Comparison of ENCODE assay signal across 10 mouse cellular contexts in the genomic region with DNA sequence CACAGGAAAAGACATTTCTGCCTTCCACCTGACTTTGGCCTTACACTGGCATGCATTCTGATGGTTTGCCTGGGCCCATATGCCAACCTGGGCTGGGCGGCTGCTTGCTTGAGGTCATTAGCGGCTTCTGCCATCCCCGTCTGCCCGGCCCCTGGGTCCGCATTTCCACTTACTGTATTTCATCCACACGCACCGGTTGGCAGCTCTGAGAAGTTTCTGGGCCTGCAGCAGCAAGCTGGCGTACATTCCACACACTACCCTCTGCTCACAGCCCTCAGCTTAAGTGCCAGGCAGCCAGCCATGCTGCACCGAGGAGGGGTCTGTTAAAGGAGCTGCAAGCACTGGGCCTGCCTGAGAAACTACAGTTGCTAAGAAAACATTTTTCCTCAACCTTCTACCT. TPM values are rescaled to one million over a fixed set of nuclear protein-coding genes. Genes with fewer than 3 reads are reported as not detected.
DNase-seq lines count a peak whose midpoint lies in the region; ATAC-seq and TF ChIP-seq lines count a peak whose summit lies in the region.
"Had no signal": no experiment of that assay in that cellular context is flagged by ENCODE, and none has a peak within 500 bp of the region (broad histone marks: within the 10 kb centered on the region; RNA-seq: fewer than 3 reads in every experiment).

No protein-coding gene starts in this region.

- no peaks in the 10 kb centered on the region for H3K36me3 ChIP-seq in midbrain, postnatal 0 days (ENCODE audit: insufficient read depth, low read length)
- H3K36me3 ChIP-seq in midbrain, embryonic 11.5 days (ENCODE audit: control insufficient read depth, insufficient read depth, low read length) = no peaks in the 10 kb centered on the region
- H3K36me3 ChIP-seq in embryonic facial prominence, embryonic 15.5 days = peaks cover 3% of the 10 kb centered on the region; the same call in 1 of the 2 replicates
- peaks cover 7% of the 10 kb centered on the region for H3K36me3 ChIP-seq in limb, embryonic 15.5 days
- H3K36me3 ChIP-seq: liver, embryonic 13.5 days had no signal

- H3K4me2 ChIP-seq in midbrain, postnatal 0 days (ENCODE audit: low read depth, low read length, poor library complexity, severe bottlenecking) = no peak overlapping the region
- no peak overlapping the region for H3K4me2 ChIP-seq in midbrain, embryonic 11.5 days
- H3K4me2 ChIP-seq in embryonic facial prominence, embryonic 15.5 days (replicated peaks) = no peak overlapping the region
- no peak overlapping the region for H3K4me2 ChIP-seq in limb, embryonic 15.5 days
- H3K4me2 ChIP-seq: liver, embryonic 13.5 days had no signal

- TF ChIP-seq CTCF in midbrain, postnatal 0 days (IDR thresholded peaks at IDR 0.05) = no peak

- H3K9ac ChIP-seq in midbrain, postnatal 0 days (replicated peaks; ENCODE audit: low read length, poor library complexity, severe bottlenecking) = no peak overlapping the region
- H3K9ac ChIP-seq in midbrain, embryonic 11.5 days (ENCODE audit: low read length) = no peak overlapping the region
- H3K9ac ChIP-seq in embryonic facial prominence, embryonic 15.5 days = no peak overlapping the region
- H3K9ac ChIP-seq in limb, embryonic 15.5 days = no peak overlapping the region
- H3K9ac ChIP-seq: liver, embryonic 13.5 days had no signal

- no peaks in the 10 kb centered on the region for H3K4me1 ChIP-seq in midbrain, postnatal 0 days (ENCODE audit: insufficient read depth, low read length)
- no peaks in the 10 kb centered on the region for H3K4me1 ChIP-seq in midbrain, embryonic 11.5 days (ENCODE audit: control insufficient read depth, insufficient read depth, low read length)
- peaks cover 9% of the 10 kb centered on the region; the same call in 1 of the 2 replicates for H3K4me1 ChIP-seq in embryonic facial prominence, embryonic 15.5 days
- peaks cover 12% of the 10 kb centered on the region for H3K4me1 ChIP-seq in limb, embryonic 15.5 days
- H3K4me1 ChIP-seq: liver, embryonic 13.5 days had no signal

- H3K4me3 ChIP-seq in midbrain, postnatal 0 days (ENCODE audit: low read depth, low read length) = no peak overlapping the region
- no peak overlapping the region for H3K4me3 ChIP-seq in midbrain, embryonic 11.5 days (ENCODE audit: low read depth, low read length)
- H3K4me3 ChIP-seq in embryonic facial prominence, embryonic 15.5 days (replicated peaks) = no peak overlapping the region
- no peak overlapping the region for H3K4me3 ChIP-seq in limb, embryonic 15.5 days
- H3K4me3 ChIP-seq: liver, embryonic 13.5 days had no signal

- no peaks in the 10 kb centered on the region for H3K9me3 ChIP-seq in midbrain, postnatal 0 days (ENCODE audit: low read length)
- H3K9me3 ChIP-seq in midbrain, embryonic 11.5 days (ENCODE audit: control insufficient read depth, low read length) = no peaks in the 10 kb centered on the region
- no peaks in the 10 kb centered on the region for H3K9me3 ChIP-seq in embryonic facial prominence, embryonic 15.5 days (replicated peaks)
- no peaks in the 10 kb centered on the region for H3K9me3 ChIP-seq in limb, embryonic 15.5 days
- H3K9me3 ChIP-seq: liver, embryonic 13.5 days had no signal

- no peak overlapping the region for H3K27ac ChIP-seq in midbrain, postnatal 0 days (ENCODE audit: low read depth, low read length)
- H3K27ac ChIP-seq in midbrain, embryonic 11.5 days (ENCODE audit: low read depth, low read length) = no peak overlapping the region
- peak overlapping the region; percentile 58; the same call in 1 of the 2 replicates for H3K27ac ChIP-seq in embryonic facial prominence, embryonic 15.5 days (replicated peaks)
- H3K27ac ChIP-seq in limb, embryonic 15.5 days = peak overlapping the region; percentile 57
- H3K27ac ChIP-seq: liver, embryonic 13.5 days had no signal

- DNase-seq in heart, adult 18-20 months = peak; percentile 23 to 25
- DNase-seq in heart, adult 8-10 months (ENCODE audit: low spot score) = no peak
- peak; percentile 62 for DNase-seq in midbrain, postnatal 0 days (ENCODE audit: low spot score)
- DNase-seq in midbrain, embryonic 11.5 days (ENCODE audit: low spot score, missing footprints) = no peak
- no peak for DNase-seq in frontal cortex, postnatal 36 days (ENCODE audit: low spot score in 2 of 2)
- DNase-seq: liver, embryonic 13.5 days had no signal

- ATAC-seq in midbrain, postnatal 0 days (ENCODE audit: low FRiP score) = no peak
- ATAC-seq in midbrain, embryonic 11.5 days (ENCODE audit: low FRiP score) = no peak
- no peak for ATAC-seq in embryonic facial prominence, embryonic 15.5 days (ENCODE audit: insufficient number of reproducible peaks, low FRiP score, low TSS enrichment, low read depth)
- peak; percentile 65; the same call in 1 of the 2 replicates for ATAC-seq in limb, embryonic 15.5 days (ENCODE audit: insufficient number of reproducible peaks, low FRiP score, low TSS enrichment, low read depth)
- no peak for ATAC-seq in granulocyte monocyte progenitor cell, adult 5-6 weeks (replicated peaks; ENCODE audit: poor library complexity, severe bottlenecking)
- ATAC-seq: intestine, embryonic 16.5 days had no signal

- 76% methylated on average over 9 of the region's 9 CpGs for WGBS in midbrain, postnatal 0 days
- 89% methylated on average over 9 of the region's 9 CpGs for WGBS in midbrain, embryonic 11.5 days
- 60% methylated on average over 9 of the region's 9 CpGs for WGBS in embryonic facial prominence, embryonic 15.5 days
- 75% methylated on average over 9 of the region's 9 CpGs for WGBS in limb, embryonic 15.5 days

- H3K27me3 ChIP-seq in midbrain, postnatal 0 days (ENCODE audit: insufficient read depth, low read length) = no peaks in the 10 kb centered on the region
- no peaks in the 10 kb centered on the region for H3K27me3 ChIP-seq in midbrain, embryonic 11.5 days (ENCODE audit: control insufficient read depth, insufficient read depth, low read length)
- H3K27me3 ChIP-seq in embryonic facial prominence, embryonic 15.5 days = no peaks in the 10 kb centered on the region
- no peaks in the 10 kb centered on the region for H3K27me3 ChIP-seq in limb, embryonic 15.5 days
- H3K27me3 ChIP-seq: liver, embryonic 13.5 days had no signal

RNA-seq across cellular contexts. Expression of gene Arhgef11, which starts 13.5 kb away (rescaled TPM):
- 10 to 100 TPM; 18.9 to 19.2 TPM for total RNA-seq in heart, adult 18-20 months (2021)
- 10 to 100 TPM; 19.6 to 21.4 (median 20.5) TPM for total RNA-seq in heart, adult 8-10 months (2022)
- total RNA-seq in midbrain, postnatal 0 days (2014; rRNA removed) = 60.1 and 67.5 TPM in 2 replicates
- 15.0 and 16.4 TPM in 2 replicates for polyA plus RNA-seq in midbrain, postnatal 0 days (2015; fragmentation: Nextera tagmentation; extraction: Ambion mirVana)
- 13.4 and 13.5 TPM in 2 replicates for polyA plus RNA-seq in midbrain, embryonic 11.5 days (2014; fragmentation: Nextera tagmentation; extraction: Ambion mirVana)
- polyA plus RNA-seq in embryonic facial prominence, embryonic 15.5 days (2015; fragmentation: Nextera tagmentation; extraction: Ambion mirVana) = 16.4 and 18.3 TPM in 2 replicates
- 15.3 and 17.0 TPM in 2 replicates for polyA plus RNA-seq in limb, embryonic 15.5 days (2015; fragmentation: Nextera tagmentation; extraction: Ambion mirVana)
- 5.5 and 8.2 TPM in 2 replicates for total RNA-seq in granulocyte monocyte progenitor cell, adult 5-6 weeks (2014; fragmentation: Nextera tagmentation)
- total RNA-seq in granulocyte monocyte progenitor cell, adult 5-6 weeks (2017) = 3.6 and 6.0 TPM in 2 replicates

Comparison
In these comparisons a context has a peak if more than half of its experiments do, and no peak if none do; other contexts are left out.
1. DNase-seq: peak in heart, adult 18-20 months (2 of 2) and midbrain, postnatal 0 days (single experiment); none in heart, adult 8-10 months (single experiment), midbrain, embryonic 11.5 days (single experiment) and frontal cortex, postnatal 36 days (0 of 2).
2. H3K27ac ChIP-seq: peak in embryonic facial prominence, embryonic 15.5 days (single experiment) and limb, embryonic 15.5 days (single experiment); none in midbrain, postnatal 0 days (single experiment) and midbrain, embryonic 11.5 days (single experiment).